Mouse (Mus musculus): Measurements from ENCODE around the gene Dnajb8. TPM values are rescaled to one million over a fixed set of nuclear protein-coding genes. Genes with fewer than 3 reads are reported as not detected.

Gene Dnajb8
- polyA plus RNA-seq, 1 experiment from 2014 or later = not detected

Other genes with a start within 250 kb of the Dnajb8 start
- 27.6 and 30.7 TPM in 2 replicates for gene H1fx, start 240.6 kb upstream of the Dnajb8 start, polyA plus RNA-seq (2014; fragmentation: Nextera tagmentation; extraction: Ambion mirVana)
- gene Rab7, start 177.0 kb upstream of the Dnajb8 start, polyA plus RNA-seq (2014; fragmentation: Nextera tagmentation; extraction: Ambion mirVana) = 328 and 378 TPM in 2 replicates
- 251 and 290 TPM in 2 replicates for gene Rpn1, start 137.8 kb upstream of the Dnajb8 start, polyA plus RNA-seq (2014; fragmentation: Nextera tagmentation; extraction: Ambion mirVana)
- gene Gata2, start 28.4 kb upstream of the Dnajb8 start, polyA plus RNA-seq (2014; fragmentation: Nextera tagmentation; extraction: Ambion mirVana) = 15.4 and 23.0 TPM in 2 replicates
- 28.0 and 33.5 TPM in 2 replicates for gene Eefsec, start 224.3 kb downstream of the Dnajb8 start, polyA plus RNA-seq (2014; fragmentation: Nextera tagmentation; extraction: Ambion mirVana)
- gene Ruvbl1, start 243.1 kb downstream of the Dnajb8 start, polyA plus RNA-seq (2014; fragmentation: Nextera tagmentation; extraction: Ambion mirVana) = 94.7 and 98.4 TPM in 2 replicates

Measured in midbrain, embryonic 14.5 days (tissue).